Mouse (Mus musculus) spleen, adult 10 weeks (tissue): ENCODE results near the gene Dbnl. TPM values are rescaled to one million over a fixed set of nuclear protein-coding genes. Genes with fewer than 3 reads are reported as not detected.

Experiments
- polyA plus RNA-seq: library from polyadenylated mRNA; stranded (reverse); fragments of 350-450 nt; fragmentation: Illumina TruSeq; extraction: RNeasy Lipid Tissue Mini Kit (QIAGEN cat#74804); gene quantifications from one replicate; pipeline ENCODE4 v1.2.3, GENCODE M21; 2015; ENCODE audit warnings: low replicate concordance; ENCODE audit not compliant: insufficient read depth

Dbnl gene
- 66.1 TPM for polyA plus RNA-seq

GRCm38 (mm10) chr11:5788056-5789014 is at the start of gene Dbnl:
Dbnl (plus strand) TSS chr11:5788488.

GRCm38 (mm10) chr11:5761820-5762632 is 26.3 kb upstream of the Dbnl start, which contains the start of gene Urgcp:
Urgcp (minus strand) TSS chr11:5762376.

DNA sequence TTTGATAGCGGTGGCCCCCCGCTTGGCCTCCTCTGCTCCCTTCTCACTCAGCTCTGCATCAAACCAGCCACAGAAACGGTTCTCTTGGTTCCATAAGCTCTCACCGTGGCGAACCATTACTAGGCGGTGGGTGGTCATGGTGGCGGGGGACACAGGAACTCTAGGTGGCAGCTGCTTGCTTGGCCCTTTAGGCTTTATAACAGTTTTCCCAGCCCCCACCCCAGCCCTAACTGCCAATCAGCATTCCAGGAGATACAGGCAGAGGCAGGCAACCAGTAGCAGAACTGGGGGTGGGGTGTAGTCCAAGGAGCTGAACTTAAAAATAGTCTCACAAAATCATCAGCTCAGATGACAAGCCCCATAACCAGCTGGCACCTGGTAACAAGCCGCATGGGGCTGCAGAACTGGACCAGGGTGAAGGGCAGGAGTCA is 15.3 kb downstream of the Dbnl start, which contains the start of gene Pgam2:
Gene Pgam2, minus strand, starts transcription at position 183 of the 431 bp plus-strand sequence.

DNA sequence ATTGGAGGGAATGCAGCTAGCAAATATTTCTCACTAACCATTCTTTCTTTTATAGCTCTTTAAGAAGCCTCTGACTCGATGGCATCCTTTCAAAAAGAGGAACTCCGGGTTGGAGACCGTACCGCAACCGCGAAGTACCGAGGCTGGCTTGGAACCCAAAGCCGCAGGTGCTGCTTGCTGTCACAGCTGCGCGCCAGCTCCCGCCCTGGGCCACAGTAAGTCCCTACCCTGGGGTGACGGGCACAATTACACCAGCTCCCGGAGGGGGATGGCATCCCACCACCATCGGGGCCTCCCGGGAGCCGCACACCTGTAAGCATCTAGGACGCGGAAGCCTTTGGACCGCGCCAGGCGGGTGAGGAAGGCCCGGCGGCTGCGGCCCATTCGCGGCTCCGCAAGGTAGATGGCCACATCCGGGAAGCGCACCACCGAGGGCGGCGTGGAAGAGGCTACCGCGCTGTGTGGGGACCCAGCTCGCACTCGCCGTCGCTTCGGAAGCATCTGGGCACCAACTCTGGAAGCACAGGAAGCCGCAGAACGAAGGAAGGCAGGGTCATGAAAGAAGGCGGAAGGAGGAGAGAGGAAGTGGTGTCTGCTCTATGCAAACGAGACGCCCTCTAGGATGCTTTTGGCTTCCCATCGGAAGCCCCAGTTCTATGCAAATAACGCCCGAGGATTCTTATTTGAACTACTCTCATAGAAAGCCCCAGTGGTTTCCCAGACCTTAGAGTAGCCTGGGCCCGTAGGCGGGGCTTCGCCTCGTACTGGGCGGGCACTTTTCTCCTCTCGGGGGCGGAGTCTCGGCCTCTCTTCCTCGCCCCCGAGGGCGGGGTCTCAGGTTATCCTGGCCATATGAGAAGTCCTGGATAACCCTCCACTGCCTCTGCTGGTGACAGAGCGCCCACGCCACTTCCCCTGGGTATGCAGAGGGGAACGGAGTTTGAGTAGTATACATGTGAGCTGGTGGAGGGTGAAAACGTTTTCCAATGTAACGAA is 49.3 kb downstream of the Dbnl start, which contains the start of gene Polm:
Gene Polm, minus strand, starts transcription at position 766 of the 996 bp plus-strand sequence.

Other genes with a start within 250 kb of the Dbnl start
- 50.7 TPM for gene Ccdc117, start 246.3 kb upstream of the Dbnl start, polyA plus RNA-seq
- gene Ankrd36, start 218.8 kb upstream of the Dbnl start, polyA plus RNA-seq, result not detected
- gene Mrps24, start 72.8 kb upstream of the Dbnl start, polyA plus RNA-seq, result 33.0 TPM
- gene Urgcp, start 26.1 kb upstream of the Dbnl start, polyA plus RNA-seq, result 9.5 TPM
- not detected for gene Pgam2, start 15.2 kb downstream of the Dbnl start, polyA plus RNA-seq
- 20.7 TPM for gene Polm, start 49.5 kb downstream of the Dbnl start, polyA plus RNA-seq
- 6.9 TPM for gene Aebp1, start 73.5 kb downstream of the Dbnl start, polyA plus RNA-seq
- gene Pold2, start 89.8 kb downstream of the Dbnl start, polyA plus RNA-seq, result 17.3 TPM
- gene Myl7, start 110.3 kb downstream of the Dbnl start, polyA plus RNA-seq, result not detected
- gene Gck, start 161.6 kb downstream of the Dbnl start, polyA plus RNA-seq, result not detected
- gene Ykt6, start 167.2 kb downstream of the Dbnl start, polyA plus RNA-seq, result 80.7 TPM